Mouse (Mus musculus) forebrain, embryonic 14.5 days (tissue): Measurements from ENCODE around the gene E130208F15Rik. TPM values are rescaled to one million over a fixed set of nuclear protein-coding genes. Genes with fewer than 3 reads are reported as not detected.

Experiments
- ATAC-seq: fragments of 200-750 bp; cut with Nextera tagmentation; 2 replicates; pipeline ENCODE4 v1.8.0; 2017; ENCODE audit warnings: mild to moderate bottlenecking, moderate library complexity
- DNase-seq: peaks from one replicate; pipeline ENCODE4 v3.0.0-alpha.2; 2015; ENCODE audit warnings: low spot score
- H3K27ac ChIP-seq: fragments of 300-500 bp; sonication (generic); 2 replicates; pipeline ENCODE4 v1.5.1; 2014; ENCODE audit warnings: low read depth, mild to moderate bottlenecking, control low read depth, low read length, moderate library complexity
- H3K27me3 ChIP-seq: fragments of 300-500 bp; sonication (generic); replicated peaks from 2 replicates; pipeline ENCODE4 v1.6.1; 2014; ENCODE audit warnings: low read length, control low read depth, mixed read lengths; ENCODE audit not compliant: control insufficient read depth, insufficient read depth
- H3K36me3 ChIP-seq: fragments of 300-500 bp; sonication (generic); 2 replicates; pipeline ENCODE4 v1.6.1; 2014; ENCODE audit warnings: low read length, control low read depth; ENCODE audit not compliant: control insufficient read depth, insufficient read depth
- H3K4me1 ChIP-seq: fragments of 300-500 bp; sonication (generic); 2 replicates; pipeline ENCODE4 v1.6.1; 2014; ENCODE audit warnings: antibody characterized with exemption, low read length, control low read depth; ENCODE audit not compliant: control insufficient read depth, insufficient read depth
- H3K4me2 ChIP-seq: fragments of 300-500 bp; sonication (generic); 2 replicates; pipeline ENCODE4 v1.6.1; 2014; ENCODE audit warnings: mild to moderate bottlenecking, control low read depth, low read length
- H3K4me3 ChIP-seq: fragments of 300-500 bp; sonication (generic); 2 replicates; pipeline ENCODE4 v1.5.1; 2014; ENCODE audit warnings: low read depth, low read length, control low read depth
- H3K9ac ChIP-seq: fragments of 300-500 bp; sonication (generic); 2 replicates; pipeline ENCODE4 v1.6.1; 2014; ENCODE audit warnings: mild to moderate bottlenecking, low read length, control low read depth, moderate library complexity
- H3K9me3 ChIP-seq: fragments of 300-500 bp; sonication (generic); replicated peaks from 2 replicates; pipeline ENCODE4 v1.6.1; 2016; ENCODE audit warnings: low read length, control low read depth, mixed read lengths; ENCODE audit not compliant: control insufficient read depth
- WGBS: fragments of 180-500 bp; shearing (Covaris S2); extraction: QIAGEN DNeasy Blood & Tissue Kit; methylation state at CpG from one replicate; pipeline ENCODE4 v1.1.7; 2014; 5-methylcytosine and 5-hydroxymethylcytosine counted together
- polyA plus RNA-seq: library from polyadenylated mRNA; unstranded; fragments of >200 nt; fragmentation: Nextera tagmentation; extraction: Ambion mirVana; gene quantifications from 2 replicates; pipeline ENCODE4 v1.2.1, GENCODE M21; 2014

E130208F15Rik gene
- polyA plus RNA-seq, 1 experiment from 2014 or later, result not detected

DNA sequence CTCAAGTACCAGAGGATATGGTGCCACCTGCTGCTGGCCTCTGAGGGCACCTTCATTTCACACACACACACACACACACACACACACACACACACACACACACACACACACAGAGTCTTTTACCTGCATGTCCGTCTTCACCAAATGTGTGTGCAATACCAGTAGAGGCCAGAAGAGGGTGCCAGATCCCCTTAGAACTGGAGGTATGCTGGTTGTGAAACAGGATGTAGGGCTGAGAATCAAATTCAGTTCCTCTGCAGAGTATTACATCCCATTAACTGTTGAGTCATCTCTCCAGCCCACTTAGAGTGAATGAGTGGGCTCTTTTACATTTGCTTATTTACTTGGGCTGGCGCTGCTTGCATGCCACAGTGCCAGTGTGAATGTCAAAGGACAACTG lies 3.8 kb downstream of the E130208F15Rik start:
- ATAC-seq, result no peak
- Histone ChIP-seq H3K4me3 (no peak overlapping the region), H3K4me2 (no peak overlapping the region), H3K27ac (no peak overlapping the region), H3K27me3 (no peaks in the 10 kb centered on the region), H3K9ac (no peak overlapping the region), H3K9me3 (no peaks in the 10 kb centered on the region), H3K4me1 (peaks cover 2% of the 10 kb centered on the region; the same call in 1 of the 2 replicates), H3K36me3 (no peaks in the 10 kb centered on the region)
- DNase-seq, result peak; percentile 25
- 41% methylated on average over 2 of the region's 2 CpGs for WGBS

GRCm38 (mm10) chr7:30326427-30326826 lies 4.9 kb downstream of the E130208F15Rik start:
- H3K27me3 ChIP-seq, result no peaks in the 10 kb centered on the region
- no peak overlapping the region for H3K4me2 ChIP-seq
- no peak for ATAC-seq
- H3K9me3 ChIP-seq, result no peaks in the 10 kb centered on the region
- H3K9ac ChIP-seq, result no peak overlapping the region
- no peak overlapping the region for H3K27ac ChIP-seq
- peaks cover 2% of the 10 kb centered on the region; the same call in 1 of the 2 replicates for H3K4me1 ChIP-seq
- H3K36me3 ChIP-seq, result no peaks in the 10 kb centered on the region
- H3K4me3 ChIP-seq, result no peak overlapping the region
- no peak for DNase-seq

DNA sequence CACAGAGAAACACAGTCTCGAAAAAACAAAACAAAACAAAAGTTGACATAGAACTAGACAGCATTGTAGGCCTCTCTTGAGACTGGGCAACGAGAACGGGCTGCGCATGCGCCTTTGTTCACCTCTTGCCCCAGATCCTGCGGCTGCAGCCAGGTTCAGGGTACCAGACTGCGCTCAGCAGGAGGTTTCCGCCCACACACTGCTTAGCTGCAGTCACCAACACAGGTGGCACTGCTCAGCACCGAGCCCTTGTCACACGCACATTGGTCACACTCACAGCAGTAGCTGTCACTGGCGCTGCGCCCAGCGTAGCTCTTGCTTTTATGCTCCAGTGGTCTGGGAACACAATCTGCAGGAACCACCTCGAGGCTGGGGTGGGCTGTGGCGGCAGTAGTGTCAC lies 5.6 kb downstream of the E130208F15Rik start:
- DNase-seq (peak; percentile 26), ATAC-seq (no peak)
- no peaks in the 10 kb centered on the region for H3K9me3 ChIP-seq
- no peak overlapping the region for H3K4me3 ChIP-seq
- H3K36me3 ChIP-seq, result no peaks in the 10 kb centered on the region
- no peaks in the 10 kb centered on the region for H3K27me3 ChIP-seq
- no peak overlapping the region for H3K9ac ChIP-seq
- no peak overlapping the region for H3K4me2 ChIP-seq
- WGBS, result 60% methylated on average over 15 of the region's 15 CpGs
- H3K27ac ChIP-seq, result no peak overlapping the region
- H3K4me1 ChIP-seq, result 0 out of 2 replicates have a peak, but pooled peaks cover 2% of the 10 kb centered on the region

GRCm38 (mm10) chr7:30328379-30328778 lies 6.8 kb downstream of the E130208F15Rik start:
- Histone ChIP-seq H3K27ac (no peak overlapping the region), H3K9ac (no peak overlapping the region), H3K4me2 (no peak overlapping the region), H3K27me3 (no peaks in the 10 kb centered on the region), H3K4me1 (peaks cover 3% of the 10 kb centered on the region), H3K9me3 (no peaks in the 10 kb centered on the region), H3K4me3 (no peak overlapping the region), H3K36me3 (no peaks in the 10 kb centered on the region)
- WGBS, result 44% methylated on average over 10 of the region's 10 CpGs
- DNase-seq, result no peak
- ATAC-seq, result no peak

- no peak overlapping the region; the same call in 1 of the 2 replicates for H3K4me3 ChIP-seq
- H3K4me1 ChIP-seq, result peaks cover 9% of the 10 kb centered on the region
- no peaks in the 10 kb centered on the region for H3K9me3 ChIP-seq
- DNase-seq (peak; percentile 98), ATAC-seq (peak; percentile 89)
- H3K9ac ChIP-seq, result no peak overlapping the region
- H3K36me3 ChIP-seq, result no peaks in the 10 kb centered on the region
- no peak overlapping the region for H3K27ac ChIP-seq
- H3K4me2 ChIP-seq, result peak overlapping the region; percentile 23
- H3K27me3 ChIP-seq, result peaks cover 4% of the 10 kb centered on the region
- WGBS, result 3% methylated on average over 13 of the region's 13 CpGs
Measured at GRCm38 (mm10) chr7:30331887-30332286, 10.3 kb downstream of the E130208F15Rik start.

DNA sequence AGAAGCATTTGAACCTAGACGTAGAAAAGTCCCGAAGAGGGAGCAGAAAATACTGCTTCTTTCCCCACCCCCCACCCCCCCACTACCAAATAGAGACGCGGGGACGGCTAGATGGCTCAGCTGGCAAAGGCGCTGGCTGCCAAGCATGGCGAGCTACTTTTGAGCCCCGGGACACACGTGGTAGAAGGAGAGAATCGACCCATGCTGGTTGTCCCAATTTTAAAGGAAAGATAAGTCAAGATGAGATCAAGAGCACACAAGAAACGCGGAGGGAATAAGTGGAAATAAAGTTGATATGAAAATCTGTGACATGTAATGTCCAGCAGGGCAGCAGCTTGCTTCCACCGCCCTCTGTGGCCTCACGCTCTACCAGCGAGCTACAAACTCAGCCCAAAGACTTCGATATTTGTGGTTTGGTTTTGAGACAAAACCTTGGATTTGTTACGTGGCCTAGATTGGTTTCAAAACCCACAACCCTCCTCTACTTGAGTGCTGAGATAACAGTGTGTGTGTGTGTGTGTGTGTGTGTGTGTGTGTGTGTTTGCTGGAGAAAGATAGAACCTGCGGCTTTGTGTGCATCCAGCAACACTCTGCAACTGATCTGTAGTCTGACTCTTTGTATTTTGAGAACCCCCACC lies 11.2 kb downstream of the E130208F15Rik start:
- Histone ChIP-seq H3K9me3 (no peaks in the 10 kb centered on the region), H3K4me2 (no peak overlapping the region), H3K9ac (no peak overlapping the region), H3K27ac (no peak overlapping the region), H3K36me3 (no peaks in the 10 kb centered on the region), H3K4me1 (peaks cover 9% of the 10 kb centered on the region), H3K27me3 (peaks cover 4% of the 10 kb centered on the region), H3K4me3 (no peak overlapping the region)
- 63% methylated on average over 18 of the region's 18 CpGs for WGBS
- ATAC-seq (no peak), DNase-seq (no peak)

DNA sequence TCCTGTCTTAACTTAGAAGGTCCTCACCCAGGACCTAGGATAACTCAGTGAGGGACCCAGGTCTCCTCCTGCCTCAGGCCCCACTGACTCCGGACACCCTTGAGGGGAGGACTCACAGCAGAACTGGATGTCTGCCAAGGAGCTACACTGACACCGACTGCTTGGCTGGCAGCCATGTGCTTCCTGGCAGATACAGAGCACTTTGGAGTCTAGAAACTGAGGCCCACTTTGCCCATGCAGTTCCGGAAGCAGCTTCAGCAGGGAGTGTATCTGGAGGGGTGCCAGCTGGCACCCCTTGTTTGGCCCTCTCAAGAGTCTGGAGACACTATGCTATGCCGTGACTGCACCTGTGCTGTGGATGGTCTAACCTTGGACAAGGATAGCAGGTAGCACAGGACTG lies 11.9 kb downstream of the E130208F15Rik start:
- Histone ChIP-seq H3K9me3 (no peaks in the 10 kb centered on the region), H3K36me3 (no peaks in the 10 kb centered on the region), H3K4me2 (no peak overlapping the region), H3K4me3 (no peak overlapping the region), H3K27me3 (peaks cover 4% of the 10 kb centered on the region), H3K4me1 (peaks cover 9% of the 10 kb centered on the region), H3K27ac (peak overlapping the region; percentile 39), H3K9ac (no peak overlapping the region)
- ATAC-seq (peak; percentile 47; the same call in 1 of the 2 replicates), DNase-seq (peak; percentile 87)
- WGBS, result 11% methylated on average over 4 of the region's 4 CpGs

GRCm38 (mm10) chr7:30334563-30334962 lies 13.0 kb downstream of the E130208F15Rik start:
- WGBS, result 68% methylated on average over 5 of the region's 5 CpGs
- Histone ChIP-seq H3K9me3 (no peaks in the 10 kb centered on the region), H3K4me3 (no peak overlapping the region), H3K4me1 (peaks cover 9% of the 10 kb centered on the region), H3K27me3 (peaks cover 4% of the 10 kb centered on the region), H3K9ac (no peak overlapping the region), H3K27ac (no peak overlapping the region), H3K36me3 (no peaks in the 10 kb centered on the region), H3K4me2 (no peak overlapping the region)
- DNase-seq (no peak), ATAC-seq (no peak)

DNA sequence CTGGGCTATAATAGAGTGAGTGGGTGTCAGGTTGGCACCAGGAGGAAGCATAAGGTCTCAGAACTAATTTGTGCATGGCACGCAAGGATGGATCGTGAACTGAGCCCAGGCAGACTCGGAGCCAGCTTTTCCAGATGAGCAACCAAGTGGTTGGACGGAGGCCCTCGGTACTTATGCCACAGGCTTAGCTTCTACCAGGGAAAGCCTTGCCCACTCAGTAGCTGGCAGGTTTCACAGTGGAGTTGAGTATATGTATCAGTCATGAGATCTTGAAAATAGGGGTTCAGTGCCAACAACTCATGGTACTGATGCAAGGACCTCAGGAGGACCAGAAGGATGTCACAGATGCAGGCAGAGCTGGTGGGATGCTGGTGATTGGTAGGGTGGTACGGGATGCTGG lies 14.1 kb downstream of the E130208F15Rik start:
- H3K4me1 ChIP-seq, result peaks cover 9% of the 10 kb centered on the region
- ATAC-seq (no peak), DNase-seq (peak; percentile 33)
- no peaks in the 10 kb centered on the region for H3K9me3 ChIP-seq
- no peak overlapping the region for H3K9ac ChIP-seq
- 69% methylated on average over 6 of the region's 6 CpGs for WGBS
- H3K27ac ChIP-seq, result no peak overlapping the region
- peaks cover 4% of the 10 kb centered on the region for H3K27me3 ChIP-seq
- no peak overlapping the region for H3K4me3 ChIP-seq
- no peaks in the 10 kb centered on the region for H3K36me3 ChIP-seq
- no peak overlapping the region for H3K4me2 ChIP-seq
